Mouse (Mus musculus) limb, embryonic 14.5 days (tissue): ENCODE results near the gene Ms4a10. TPM values are rescaled to one million over a fixed set of nuclear protein-coding genes. Genes with fewer than 3 reads are reported as not detected.

Source experiments
- ATAC-seq: fragments of 200-750 bp; cut with Nextera tagmentation; 2 replicates; pipeline ENCODE4 v1.8.0; 2017; ENCODE audit warnings: low read depth, moderate number of reproducible peaks, moderate TSS enrichment; ENCODE audit not compliant: low FRiP score
- DNase-seq: peaks from one replicate; pipeline ENCODE4 v3.0.0-alpha.2; 2015; ENCODE audit warnings: low spot score
- H3K27ac ChIP-seq: fragments of 300-500 bp; sonication (generic); replicated peaks from 2 replicates; pipeline ENCODE4 v1.5.1; 2014; ENCODE audit warnings: low read depth, mild to moderate bottlenecking, low read length, moderate library complexity, mixed read lengths
- H3K27me3 ChIP-seq: fragments of 300-500 bp; sonication (generic); 2 replicates; pipeline ENCODE4 v1.6.1; 2014; ENCODE audit warnings: low read length, mixed read lengths; ENCODE audit not compliant: control insufficient read depth, insufficient read depth
- H3K36me3 ChIP-seq: fragments of 300-500 bp; sonication (generic); 2 replicates; pipeline ENCODE4 v1.6.1; 2014; ENCODE audit warnings: mild to moderate bottlenecking, low read length, moderate library complexity, mixed read lengths; ENCODE audit not compliant: control insufficient read depth, insufficient read depth
- H3K4me1 ChIP-seq: fragments of 300-500 bp; sonication (generic); 2 replicates; pipeline ENCODE4 v1.6.1; 2014; ENCODE audit warnings: antibody characterized with exemption, low read length, mixed read lengths; ENCODE audit not compliant: control insufficient read depth, insufficient read depth
- H3K4me2 ChIP-seq: fragments of 300-500 bp; sonication (generic); replicated peaks from 2 replicates; pipeline ENCODE4 v1.6.1; 2014; ENCODE audit warnings: low read depth, mild to moderate bottlenecking, low read length, moderate library complexity; ENCODE audit not compliant: severe bottlenecking
- H3K4me3 ChIP-seq: fragments of 300-500 bp; sonication (generic); replicated peaks from 2 replicates; pipeline ENCODE4 v1.5.1; 2014; ENCODE audit warnings: low read length
- H3K9ac ChIP-seq: fragments of 300-500 bp; sonication (generic); 2 replicates; pipeline ENCODE4 v1.6.1; 2014; ENCODE audit warnings: mild to moderate bottlenecking, low read depth, low read length, moderate library complexity; ENCODE audit not compliant: severe bottlenecking
- H3K9me3 ChIP-seq: fragments of 300-500 bp; sonication (generic); 2 replicates; pipeline ENCODE4 v1.6.1; 2016; ENCODE audit warnings: low read length; ENCODE audit not compliant: control insufficient read depth
- POLR2A ChIP-seq: fragments of 200-500 bp; IDR thresholded peaks from 2 replicates; pipeline ENCODE4 v1.8.0; 2012; ENCODE audit warnings: inconsistent platforms, mild to moderate bottlenecking, moderate library complexity, borderline replicate concordance; ENCODE audit not compliant: insufficient read depth, insufficient read length; ENCODE audit errors: extremely low read depth
- WGBS: fragments of 180-500 bp; shearing (Covaris S2); extraction: QIAGEN DNeasy Blood & Tissue Kit; methylation state at CpG from one replicate; pipeline ENCODE4 v1.1.7; 2014; 5-methylcytosine and 5-hydroxymethylcytosine counted together
- polyA plus RNA-seq, 2 experiments: library from polyadenylated mRNA; depleted of rRNA in 1 of 2; stranded (reverse) in 1 of 2; unstranded in 1 of 2; fragments of >200 nt; fragmentation: Nextera tagmentation in 1 of 2; extraction: Ambion mirVana in 1 of 2; gene quantifications; 2 replicates each; pipeline versions ENCODE4 v1.2.1 to v1.2.3; 2012 to 2014

Ms4a10 gene
- polyA plus RNA-seq (2012; rRNA removed) (0.08 and 0.27 TPM in 2 replicates), polyA plus RNA-seq (2014; fragmentation: Nextera tagmentation; extraction: Ambion mirVana) (0.57 TPM in 1 of 2 replicates, not detected in the other)

GRCm38 (mm10) chr19:10974238-10974865 lies at the start of gene Ms4a10:
Gene Ms4a10 (minus strand): TSS chr19:10974670.
- Histone ChIP-seq H3K36me3 (no peaks in the 10 kb centered on the region), H3K9ac (no peak within 1 kb of the TSS), H3K4me2 (no peak within 1 kb of the TSS), H3K4me1 (no peaks in the 10 kb centered on the region), H3K27me3 (no peaks in the 10 kb centered on the region), H3K9me3 (no peaks in the 10 kb centered on the region), H3K4me3 (no peak within 1 kb of the TSS), H3K27ac (no peak within 1 kb of the TSS)
- DNase-seq (peak; percentile 45), ATAC-seq (peak; percentile 77)
- TF ChIP-seq POLR2A: no peak
- 38% methylated on average over 4 of the region's 4 CpGs for WGBS

DNA sequence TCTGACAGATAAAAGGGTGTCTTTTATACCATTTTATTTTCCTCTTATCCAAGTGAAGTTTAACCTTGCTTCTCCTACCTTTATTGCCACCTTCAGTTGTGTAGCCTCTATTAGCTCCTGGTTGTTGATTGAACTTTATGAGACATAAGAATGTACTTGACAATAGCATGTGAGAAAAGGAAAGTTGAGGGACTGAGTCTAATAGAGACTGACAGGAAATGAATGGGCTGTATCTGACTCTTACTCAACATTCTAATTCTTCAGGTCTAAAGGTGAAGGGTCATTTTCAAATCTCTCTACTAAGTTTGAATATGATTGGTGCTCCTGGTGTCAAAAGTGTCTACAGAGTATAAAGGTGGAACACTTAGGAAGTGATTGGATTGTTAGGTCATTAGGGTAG lies 47.9 kb upstream of the Ms4a10 start:
- no peak overlapping the region for H3K4me3 ChIP-seq
- no peak overlapping the region for H3K9ac ChIP-seq
- no peaks in the 10 kb centered on the region for H3K36me3 ChIP-seq
- H3K4me1 ChIP-seq: no peaks in the 10 kb centered on the region
- DNase-seq (no peak), ATAC-seq (no peak)
- no peak overlapping the region for H3K27ac ChIP-seq
- no peaks in the 10 kb centered on the region for H3K9me3 ChIP-seq
- no peaks in the 10 kb centered on the region for H3K27me3 ChIP-seq
- no peak for TF ChIP-seq POLR2A
- H3K4me2 ChIP-seq: no peak overlapping the region

DNA sequence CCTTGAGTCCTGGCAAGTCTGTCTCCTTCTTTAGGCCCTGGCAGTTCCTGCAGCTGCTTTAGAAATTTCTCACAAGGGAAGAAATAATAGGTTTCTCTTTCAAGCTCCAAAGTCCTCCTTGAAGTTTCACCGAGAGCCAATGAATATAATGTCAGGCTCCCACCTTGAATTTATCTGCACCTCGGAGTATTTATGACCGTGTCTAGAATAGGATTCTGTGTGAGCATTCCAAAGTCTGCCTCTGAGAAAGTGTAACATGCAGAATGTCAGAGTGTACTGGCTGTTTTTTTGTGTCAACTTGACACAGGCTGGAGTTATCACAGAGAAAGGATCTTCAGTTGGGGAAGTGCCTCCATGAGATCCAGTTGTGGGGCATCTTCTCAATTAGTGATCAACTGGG lies 43.4 kb upstream of the Ms4a10 start, which contains the start of gene Ms4a18:
Gene Ms4a18 (minus strand): TSS at position 141 of the 400 bp plus-strand sequence.
- DNase-seq (no peak), ATAC-seq (no peak)
- TF ChIP-seq POLR2A: no peak
- no peak within 1 kb of the TSS for H3K4me3 ChIP-seq
- H3K27me3 ChIP-seq: no peaks in the 10 kb centered on the region
- H3K36me3 ChIP-seq: no peaks in the 10 kb centered on the region
- no peak within 1 kb of the TSS for H3K9ac ChIP-seq
- 73% methylated on average over 3 of the region's 3 CpGs for WGBS
- no peaks in the 10 kb centered on the region for H3K4me1 ChIP-seq
- H3K4me2 ChIP-seq: no peak within 1 kb of the TSS
- H3K27ac ChIP-seq: no peak within 1 kb of the TSS
- H3K9me3 ChIP-seq: no peaks in the 10 kb centered on the region

GRCm38 (mm10) chr19:11017251-11017650 lies 42.8 kb upstream of the Ms4a10 start:
- Histone ChIP-seq H3K4me3 (no peak overlapping the region), H3K27ac (no peak overlapping the region), H3K9ac (no peak overlapping the region), H3K36me3 (no peaks in the 10 kb centered on the region), H3K4me1 (no peaks in the 10 kb centered on the region), H3K4me2 (no peak overlapping the region), H3K9me3 (no peaks in the 10 kb centered on the region), H3K27me3 (no peaks in the 10 kb centered on the region)
- peak; percentile 14 for DNase-seq
- 71% methylated on average over 2 of the region's 2 CpGs for WGBS
- no peak for TF ChIP-seq POLR2A
- ATAC-seq: no peak

GRCm38 (mm10) chr19:11015998-11016397 lies 41.5 kb upstream of the Ms4a10 start:
- no peaks in the 10 kb centered on the region for H3K4me1 ChIP-seq
- H3K27ac ChIP-seq: no peak overlapping the region
- ATAC-seq: no peak
- no peak for DNase-seq
- no peak for TF ChIP-seq POLR2A
- no peak overlapping the region for H3K4me2 ChIP-seq
- H3K9me3 ChIP-seq: no peaks in the 10 kb centered on the region
- 72% methylated on average over 1 of the region's 1 CpGs for WGBS
- no peak overlapping the region for H3K9ac ChIP-seq
- no peaks in the 10 kb centered on the region for H3K27me3 ChIP-seq
- H3K36me3 ChIP-seq: no peaks in the 10 kb centered on the region
- H3K4me3 ChIP-seq: no peak overlapping the region
